Mouse (Mus musculus) liver, embryonic 16.5 days (tissue): ENCODE measurements around the gene Trim56. TPM values are rescaled to one million over a fixed set of nuclear protein-coding genes. Genes with fewer than 3 reads are reported as not detected.

Source experiments
- ATAC-seq: fragments of 200-750 bp; cut with Nextera tagmentation; 2 replicates; pipeline ENCODE4 v1.8.0; 2017; ENCODE audit warnings: low read depth, mild to moderate bottlenecking, moderate number of reproducible peaks, moderate library complexity
- H3K27ac ChIP-seq: fragments of 300-500 bp; sonication (generic); 2 replicates; pipeline ENCODE4 v1.5.1; 2014; ENCODE audit warnings: mild to moderate bottlenecking, low read length
- H3K27me3 ChIP-seq: fragments of 300-500 bp; sonication (generic); 2 replicates; pipeline ENCODE4 v1.6.1; 2014; ENCODE audit warnings: low read depth, low read length, mixed read lengths; ENCODE audit not compliant: control insufficient read depth, insufficient read depth
- H3K36me3 ChIP-seq: fragments of 300-500 bp; sonication (generic); 2 replicates; pipeline ENCODE4 v1.6.1; 2014; ENCODE audit warnings: mild to moderate bottlenecking; ENCODE audit not compliant: control insufficient read depth, insufficient read depth
- H3K4me1 ChIP-seq: fragments of 300-500 bp; sonication (generic); 2 replicates; pipeline ENCODE4 v1.6.1; 2014; ENCODE audit warnings: low read depth, low read length, mixed read lengths; ENCODE audit not compliant: control insufficient read depth
- H3K4me2 ChIP-seq: fragments of 300-500 bp; sonication (generic); 2 replicates; pipeline ENCODE4 v1.6.1; 2014; ENCODE audit warnings: low read depth, low read length, mixed read lengths
- H3K4me3 ChIP-seq: fragments of 300-500 bp; sonication (generic); 2 replicates; pipeline ENCODE4 v1.5.1; 2014; ENCODE audit warnings: low read depth, mild to moderate bottlenecking, low read length
- H3K9ac ChIP-seq: fragments of 300-500 bp; sonication (generic); 2 replicates; pipeline ENCODE4 v1.6.1; 2014; ENCODE audit warnings: low read depth, low read length
- H3K9me3 ChIP-seq: fragments of 300-500 bp; sonication (generic); replicated peaks from 2 replicates; pipeline ENCODE4 v1.6.1; 2016; ENCODE audit warnings: low read length; ENCODE audit not compliant: control insufficient read depth
- WGBS: fragments of 180-500 bp; shearing (Covaris S2); extraction: QIAGEN DNeasy Blood & Tissue Kit; methylation state at CpG from one replicate; pipeline ENCODE4 v1.1.7; 2014; ENCODE audit not compliant: insufficient replicate concordance; 5-methylcytosine and 5-hydroxymethylcytosine counted together
- polyA plus RNA-seq: library from polyadenylated mRNA; unstranded; fragments of >200 nt; fragmentation: Nextera tagmentation; extraction: Ambion mirVana; gene quantifications from 2 replicates; pipeline ENCODE4 v1.2.1, GENCODE M21; 2015

The Trim56 gene
- polyA plus RNA-seq, 1 experiment from 2014 or later = 13.8 TPM

- 33% methylated on average over 28 of the region's 28 CpGs for WGBS
- ATAC-seq = peak; percentile 91
- no peaks in the 10 kb centered on the region for H3K27me3 ChIP-seq
- peak overlapping the region; percentile 99 for H3K27ac ChIP-seq
- H3K4me3 ChIP-seq = peak overlapping the region; percentile 35; the same call in 1 of the 2 replicates
- peak overlapping the region; percentile 73 for H3K4me2 ChIP-seq
- peaks cover 78% of the 10 kb centered on the region for H3K4me1 ChIP-seq
- no peaks in the 10 kb centered on the region for H3K9me3 ChIP-seq
- H3K36me3 ChIP-seq = peaks cover 2% of the 10 kb centered on the region; the same call in 1 of the 2 replicates
- H3K9ac ChIP-seq = peak overlapping the region; percentile 72
These were observed 13.2 kb downstream of the Trim56 start for GRCm38 (mm10) chr5:137102575-137103522.

GRCm38 (mm10) chr5:137102078-137102477 lies 13.9 kb downstream of the Trim56 start:
- peaks cover 78% of the 10 kb centered on the region for H3K4me1 ChIP-seq
- H3K36me3 ChIP-seq = peaks cover 2% of the 10 kb centered on the region; the same call in 1 of the 2 replicates
- H3K4me2 ChIP-seq = no peak overlapping the region
- no peak for ATAC-seq
- peak overlapping the region; percentile 72; the same call in 1 of the 2 replicates for H3K9ac ChIP-seq
- 71% methylated on average over 10 of the region's 10 CpGs for WGBS
- H3K27ac ChIP-seq = peak overlapping the region; percentile 99
- no peaks in the 10 kb centered on the region for H3K9me3 ChIP-seq
- no peak overlapping the region for H3K4me3 ChIP-seq
- H3K27me3 ChIP-seq = no peaks in the 10 kb centered on the region

GRCm38 (mm10) chr5:137100660-137101059 lies 15.3 kb downstream of the Trim56 start:
- ATAC-seq = no peak
- Histone ChIP-seq H3K4me1 (peaks cover 67% of the 10 kb centered on the region), H3K36me3 (peaks cover 2% of the 10 kb centered on the region; the same call in 1 of the 2 replicates), H3K27ac (peak overlapping the region; percentile 60), H3K27me3 (no peaks in the 10 kb centered on the region), H3K9me3 (no peaks in the 10 kb centered on the region), H3K4me3 (no peak overlapping the region), H3K9ac (peak overlapping the region; percentile 14; the same call in 1 of the 2 replicates), H3K4me2 (no peak overlapping the region)
- 39% methylated on average over 4 of the region's 4 CpGs for WGBS

GRCm38 (mm10) chr5:137098418-137098817 lies 17.6 kb downstream of the Trim56 start:
- H3K4me1 ChIP-seq = peaks cover 47% of the 10 kb centered on the region
- no peaks in the 10 kb centered on the region for H3K36me3 ChIP-seq
- no peaks in the 10 kb centered on the region for H3K27me3 ChIP-seq
- peak overlapping the region; percentile 45 for H3K4me2 ChIP-seq
- ATAC-seq = peak; percentile 44
- no peaks in the 10 kb centered on the region for H3K9me3 ChIP-seq
- no peak overlapping the region for H3K4me3 ChIP-seq
- H3K9ac ChIP-seq = no peak overlapping the region
- peak overlapping the region; percentile 77 for H3K27ac ChIP-seq
- 27% methylated on average over 11 of the region's 11 CpGs for WGBS

DNA sequence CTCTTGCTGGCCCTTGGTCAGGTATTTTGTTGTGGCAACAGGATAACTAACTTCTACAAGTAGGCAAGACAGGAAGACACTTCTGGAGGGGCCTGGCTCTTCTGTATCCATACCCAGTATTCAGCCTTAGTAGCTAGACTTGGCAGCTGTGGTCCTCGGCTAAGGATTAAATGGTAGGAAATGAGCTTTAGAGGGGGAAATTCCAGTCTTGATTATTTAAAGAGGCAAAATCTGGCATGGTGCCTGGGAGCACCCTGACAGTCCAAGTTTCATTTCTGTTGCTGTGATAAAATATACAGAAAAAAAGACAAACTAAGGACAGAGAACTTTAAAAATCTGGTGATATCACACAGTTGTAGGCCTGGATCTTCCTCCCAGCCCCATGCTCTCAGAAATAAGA lies 20.0 kb downstream of the Trim56 start:
- ATAC-seq = no peak
- H3K4me1 ChIP-seq = peaks cover 26% of the 10 kb centered on the region
- no peaks in the 10 kb centered on the region for H3K36me3 ChIP-seq
- H3K9me3 ChIP-seq = no peaks in the 10 kb centered on the region
- no peak overlapping the region for H3K27ac ChIP-seq
- 74% methylated on average over 1 of the region's 1 CpGs for WGBS
- no peak overlapping the region for H3K4me3 ChIP-seq
- H3K9ac ChIP-seq = no peak overlapping the region
- H3K27me3 ChIP-seq = no peaks in the 10 kb centered on the region
- no peak overlapping the region for H3K4me2 ChIP-seq

- ATAC-seq = no peak
- peaks cover 19% of the 10 kb centered on the region for H3K4me1 ChIP-seq
- H3K9ac ChIP-seq = no peak overlapping the region
- H3K27me3 ChIP-seq = no peaks in the 10 kb centered on the region
- no peak overlapping the region for H3K4me2 ChIP-seq
- H3K9me3 ChIP-seq = no peaks in the 10 kb centered on the region
- H3K36me3 ChIP-seq = no peaks in the 10 kb centered on the region
- no peak overlapping the region for H3K27ac ChIP-seq
- WGBS = 45% methylated on average over 10 of the region's 10 CpGs
- H3K4me3 ChIP-seq = no peak overlapping the region
These were observed 20.9 kb downstream of the Trim56 start for GRCm38 (mm10) chr5:137095135-137095534.

DNA sequence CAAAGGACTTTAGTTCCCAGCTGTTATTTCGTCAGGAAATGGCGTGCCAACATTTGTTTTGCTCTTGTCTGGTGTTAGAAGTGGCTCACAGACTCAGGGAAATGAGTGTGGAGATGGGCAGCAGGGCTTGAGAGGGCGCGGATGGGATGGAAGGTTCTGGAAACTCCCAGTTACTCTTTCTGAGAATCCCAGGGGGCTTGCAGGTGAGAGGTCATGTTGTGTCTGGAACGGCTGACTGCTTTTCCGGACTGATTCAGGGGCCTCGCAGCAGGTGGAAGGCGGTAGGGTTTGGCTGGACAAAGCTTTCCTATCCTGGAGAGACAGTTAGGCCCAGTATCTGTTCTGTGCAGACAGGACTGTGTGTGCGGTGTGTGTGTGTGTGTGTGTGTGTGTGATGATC lies 22.3 kb downstream of the Trim56 start:
- 63% methylated on average over 9 of the region's 9 CpGs for WGBS
- Histone ChIP-seq H3K4me2 (no peak overlapping the region), H3K27ac (no peak overlapping the region), H3K4me3 (no peak overlapping the region), H3K36me3 (no peaks in the 10 kb centered on the region), H3K27me3 (no peaks in the 10 kb centered on the region), H3K9me3 (no peaks in the 10 kb centered on the region), H3K9ac (no peak overlapping the region), H3K4me1 (peaks cover 12% of the 10 kb centered on the region)
- no peak for ATAC-seq

DNA sequence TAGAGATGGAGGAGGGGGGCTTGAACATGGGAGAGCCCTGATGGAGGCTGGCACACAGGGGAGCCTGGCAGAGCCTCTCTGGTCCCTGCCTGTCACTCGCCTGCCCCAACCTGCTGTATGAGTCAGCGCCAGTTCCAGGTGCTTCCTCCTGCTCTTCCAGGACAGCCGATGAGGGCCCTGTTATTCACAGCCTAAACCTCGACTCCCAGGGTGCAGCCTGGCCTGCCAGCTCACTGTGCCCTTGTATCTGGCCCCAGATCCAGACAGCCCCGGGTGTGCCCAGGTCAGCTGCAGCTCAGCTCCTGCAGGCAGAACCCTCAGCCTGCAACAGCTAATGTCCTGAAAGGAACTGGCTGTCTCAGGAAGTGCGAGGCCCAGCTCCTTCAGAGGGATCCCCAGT lies 24.4 kb downstream of the Trim56 start:
- Histone ChIP-seq H3K9ac (no peak overlapping the region), H3K4me3 (no peak overlapping the region), H3K9me3 (no peaks in the 10 kb centered on the region), H3K27ac (no peak overlapping the region), H3K4me2 (no peak overlapping the region), H3K27me3 (no peaks in the 10 kb centered on the region), H3K4me1 (peaks cover 2% of the 10 kb centered on the region; the same call in 1 of the 2 replicates), H3K36me3 (no peaks in the 10 kb centered on the region)
- ATAC-seq = no peak
- WGBS = 32% methylated on average over 6 of the region's 6 CpGs

DNA sequence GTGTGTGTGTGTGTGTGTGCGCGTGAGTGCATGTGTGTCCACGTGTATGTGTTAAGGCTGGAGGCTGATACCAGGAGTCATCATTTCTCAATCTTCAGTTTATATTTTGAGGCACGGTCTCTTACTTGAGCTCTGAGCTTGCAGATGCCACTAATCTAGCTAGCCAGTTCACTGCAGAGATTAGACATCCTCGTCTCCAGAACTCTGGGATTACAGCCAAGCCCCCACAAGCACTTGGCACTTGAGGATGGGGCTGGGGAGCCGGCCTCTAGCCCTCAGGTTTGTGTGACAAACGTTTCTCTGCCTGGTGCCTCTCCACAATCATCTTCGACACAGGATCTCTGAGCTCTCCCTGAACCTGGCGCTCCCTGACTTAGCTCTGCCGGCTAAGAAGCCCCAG lies 25.1 kb downstream of the Trim56 start:
- peaks cover 2% of the 10 kb centered on the region; the same call in 1 of the 2 replicates for H3K4me1 ChIP-seq
- H3K4me3 ChIP-seq = no peak overlapping the region
- no peaks in the 10 kb centered on the region for H3K27me3 ChIP-seq
- H3K36me3 ChIP-seq = no peaks in the 10 kb centered on the region
- H3K9ac ChIP-seq = no peak overlapping the region
- WGBS = 63% methylated on average over 10 of the region's 10 CpGs
- no peak overlapping the region for H3K27ac ChIP-seq
- no peak for ATAC-seq
- no peaks in the 10 kb centered on the region for H3K9me3 ChIP-seq
- no peak overlapping the region for H3K4me2 ChIP-seq
